Mouse (Mus musculus): ENCODE measurements at regions not wholly inside any gene's neighbourhood (a gene's known extent, or its start where the extent isn't known, plus 50 kb on each side); places are given as distances from the start of the nearest gene placed in this dataset.
"Not testable (repeated sequence)": the region's sequence is repeated elsewhere in the genome, so short reads cannot be mapped to it uniquely, and the experiment has no call there.

GRCm38 (mm10) chrX:162359767-162360545 lies 200.4 kb upstream of the Nhs start:
- peak; percentile 67 to 69 for DNase-seq

- no peak for DNase-seq
Observed at GRCm38 (mm10) chrX:162348341-162348740, 188.8 kb upstream of the Nhs start.

DNA sequence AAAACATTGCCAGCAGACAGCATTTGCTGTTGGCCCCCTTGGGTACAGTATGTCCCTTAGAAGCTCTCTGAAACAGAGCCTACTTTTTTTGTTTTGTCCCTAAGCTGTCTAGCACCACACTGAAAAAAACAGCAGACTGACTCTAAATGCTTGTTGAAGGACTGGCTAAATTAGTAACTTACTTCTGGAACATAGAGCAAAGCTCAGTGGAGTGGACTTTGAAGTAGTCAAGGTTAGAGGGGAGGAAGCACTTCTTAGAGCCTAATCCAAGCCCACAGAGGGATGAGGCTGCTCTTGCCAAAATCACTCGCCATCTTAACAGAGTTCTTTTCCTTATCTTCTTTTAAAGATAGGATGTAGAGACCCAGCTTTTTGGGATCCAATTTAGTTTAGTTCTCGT lies 188.4 kb upstream of the Nhs start:
- no peak for DNase-seq

DNA sequence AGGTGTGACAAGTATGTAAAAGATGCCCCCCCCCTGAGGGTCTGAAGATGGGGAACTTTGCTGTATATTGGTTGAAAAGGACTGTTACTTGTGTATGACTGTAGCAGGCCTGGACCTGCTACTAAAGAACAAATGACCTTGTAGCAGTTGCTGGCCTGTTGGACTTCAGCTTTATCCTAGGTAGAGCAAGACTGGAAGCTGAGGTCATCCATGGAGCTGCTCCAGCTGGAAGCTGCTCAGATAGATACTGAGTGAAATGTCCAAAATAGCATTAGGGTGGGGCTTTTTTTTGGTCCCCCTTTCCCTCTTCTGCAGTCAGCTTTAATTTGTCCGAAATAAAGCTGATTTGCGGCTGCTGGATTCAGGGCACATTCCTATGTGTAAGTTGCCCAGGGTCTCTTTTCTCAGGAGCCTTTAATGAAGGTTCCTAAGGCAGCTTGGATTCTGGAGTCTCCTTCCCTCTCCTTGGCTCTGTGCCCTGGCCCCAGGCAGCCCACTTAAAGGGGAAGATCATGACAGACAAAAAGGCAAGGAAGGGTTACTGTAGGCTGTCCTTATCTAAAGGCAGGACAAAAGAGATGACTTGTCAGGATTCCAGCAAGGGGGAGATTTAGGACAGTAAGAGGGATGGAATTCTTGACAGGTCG lies 186.1 kb upstream of the Nhs start:
- peak; percentile 21 to 30 for DNase-seq

- no peak for DNase-seq
Observed at GRCm38 (mm10) chrX:162332121-162332520, 172.6 kb upstream of the Nhs start.

GRCm38 (mm10) chrX:162307646-162308045 lies 148.1 kb upstream of the Nhs start:
- DNase-seq = no peak

DNA sequence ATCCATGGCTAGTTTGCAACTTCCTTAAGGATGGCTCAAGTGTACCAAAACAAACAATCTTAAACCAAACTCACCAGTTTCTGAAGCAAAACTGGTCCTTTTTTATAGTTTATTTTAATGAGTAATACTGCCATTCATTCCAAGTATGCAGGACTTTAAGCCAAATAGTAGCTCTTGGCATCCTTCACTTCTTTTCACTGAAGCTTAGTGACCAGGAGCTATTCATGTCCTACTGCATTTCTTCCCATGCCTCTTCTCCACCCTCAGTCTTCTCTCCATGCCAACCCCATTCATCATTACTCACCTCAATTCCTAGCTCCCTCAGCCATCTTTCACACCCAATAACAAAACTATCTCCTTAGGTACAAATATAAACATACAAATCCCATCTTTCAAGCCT lies 144.6 kb upstream of the Nhs start:
- no peak for DNase-seq

DNA sequence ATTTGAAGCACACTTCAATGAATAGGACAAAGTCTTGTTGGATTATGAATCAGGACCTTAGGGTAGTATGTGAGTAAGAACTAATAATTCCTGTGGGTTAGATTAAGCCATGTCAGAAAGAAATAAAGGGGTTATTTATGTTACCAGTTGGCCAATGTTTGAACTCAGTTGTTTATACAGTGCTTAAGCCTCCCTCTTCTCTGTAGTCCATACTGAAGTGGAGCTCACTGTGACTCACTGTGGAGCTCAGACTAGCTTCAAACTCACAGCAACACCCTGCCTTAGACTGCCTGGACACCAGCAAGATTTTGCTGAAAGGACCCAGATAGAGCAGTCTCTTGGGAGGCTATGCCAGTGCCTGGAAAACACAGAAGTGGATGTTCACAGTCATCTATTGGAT lies 143.3 kb upstream of the Nhs start:
- no peak for DNase-seq

- no peak for DNase-seq
Observed at GRCm38 (mm10) chrX:162291234-162291633, 131.7 kb upstream of the Nhs start.

DNA sequence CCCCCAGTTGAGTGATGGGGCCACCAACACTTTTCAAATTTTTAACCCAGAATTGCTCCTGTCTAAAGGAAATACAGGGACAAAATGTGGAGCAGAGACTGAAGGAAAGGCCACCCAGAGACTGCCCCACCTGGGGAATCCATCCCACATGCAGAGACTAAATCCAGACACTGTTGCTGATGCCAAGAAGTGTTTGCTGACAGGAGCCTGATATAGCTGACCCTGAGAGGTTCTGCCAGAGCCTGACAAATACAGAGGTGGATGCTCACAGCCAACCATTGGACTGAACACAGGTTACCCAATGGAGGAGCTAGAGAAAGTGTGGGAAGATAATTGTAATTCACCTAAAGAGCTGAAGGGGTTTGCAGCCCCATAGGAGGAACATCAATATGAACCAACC lies 126.6 kb upstream of the Nhs start:
- DNase-seq = not testable (repeated sequence)

- no peak for DNase-seq
Observed at GRCm38 (mm10) chrX:162284252-162284651, 124.7 kb upstream of the Nhs start.

DNA sequence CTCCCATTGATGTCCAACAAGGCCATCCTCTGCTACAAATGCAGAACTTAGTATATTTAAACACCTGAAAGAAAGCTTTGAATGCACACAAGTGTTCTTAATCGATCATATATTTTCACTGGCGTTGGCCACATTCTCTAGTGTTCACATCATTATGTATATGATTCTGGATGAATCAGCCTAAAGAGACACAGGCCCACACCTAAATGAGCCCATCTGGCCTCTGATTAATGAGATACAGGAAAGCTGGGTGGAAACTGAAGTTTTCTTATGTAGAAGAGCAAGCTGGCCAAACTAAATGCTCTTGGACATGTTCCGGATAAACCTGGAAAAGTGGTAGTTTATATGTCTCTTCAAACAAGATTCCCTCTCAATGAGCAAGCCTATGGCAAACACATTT lies 123.2 kb upstream of the Nhs start:
- no peak for DNase-seq

- DNase-seq = peak; percentile 34 to 63
Observed at GRCm38 (mm10) chrX:162278834-162279708, 119.5 kb upstream of the Nhs start.

DNA sequence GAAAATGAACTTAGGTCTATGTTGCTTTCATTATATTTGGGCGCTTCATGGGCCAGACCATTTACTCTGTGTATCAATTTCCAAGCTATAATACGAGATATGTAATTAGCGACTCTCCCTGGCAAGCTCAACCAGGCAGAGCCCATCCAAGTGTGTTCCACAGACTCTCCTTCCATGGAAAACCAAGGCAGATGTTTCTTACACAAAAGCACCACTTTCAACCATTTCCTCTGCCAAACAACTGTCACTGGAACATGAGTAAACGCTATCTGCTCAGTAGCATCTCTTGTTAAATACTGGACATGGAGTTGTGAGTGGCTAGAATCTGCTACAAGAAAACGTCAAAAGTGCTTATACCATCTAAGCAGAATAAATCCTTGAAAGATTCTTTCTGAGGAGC lies 115.1 kb upstream of the Nhs start:
- DNase-seq = no peak

GRCm38 (mm10) chrX:162271189-162271588 lies 111.7 kb upstream of the Nhs start:
- DNase-seq = no peak

- no peak for DNase-seq
Observed at GRCm38 (mm10) chrX:162268918-162269317, 109.4 kb upstream of the Nhs start.

- no peak for DNase-seq
Observed at GRCm38 (mm10) chrX:162268112-162268511, 108.6 kb upstream of the Nhs start.

DNA sequence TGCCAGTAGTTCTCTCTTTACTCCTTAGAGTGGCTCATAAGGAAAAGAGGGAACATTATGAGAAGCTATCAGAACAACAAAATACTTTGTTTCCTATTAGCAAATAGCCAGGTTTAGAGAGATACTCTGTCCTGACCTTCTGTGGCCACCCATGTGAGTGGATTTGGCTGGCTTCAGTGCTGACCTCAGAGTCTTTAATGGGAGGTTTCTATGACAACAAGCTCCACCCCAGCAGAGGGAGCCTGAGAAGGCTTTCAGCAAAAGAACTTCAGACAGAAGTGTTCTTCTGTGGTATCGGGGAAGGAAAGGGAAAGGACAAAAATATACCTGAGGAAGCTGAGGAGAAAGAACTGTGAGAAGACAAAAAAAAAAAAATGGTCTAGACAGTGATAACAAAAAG lies 108.1 kb upstream of the Nhs start:
- DNase-seq = peak; percentile 20 to 40

- DNase-seq = peak in 1 of 2 experiments; percentile 2
Observed at GRCm38 (mm10) chrX:162266769-162267168, 107.2 kb upstream of the Nhs start.

DNA sequence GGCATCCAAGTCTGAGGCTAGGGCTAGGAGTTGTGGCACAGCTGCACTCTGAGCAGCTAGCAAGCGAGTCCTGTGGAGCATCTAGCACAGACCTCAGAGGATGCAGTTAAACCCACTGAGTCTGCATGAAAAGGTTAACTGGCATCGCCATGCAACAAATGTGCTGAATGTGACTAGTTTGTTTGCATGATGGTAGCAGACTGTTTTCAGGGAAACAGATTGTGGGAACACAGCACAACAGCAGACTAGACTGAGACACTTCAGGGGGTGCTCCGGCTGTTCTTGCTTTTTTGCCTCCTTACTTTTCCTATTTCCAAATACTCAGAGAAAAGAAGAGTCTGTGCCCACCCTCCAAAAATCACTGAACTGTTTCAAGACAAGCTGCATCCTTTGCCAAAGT lies 97.9 kb upstream of the Nhs start:
- no peak for DNase-seq

GRCm38 (mm10) chrX:162255873-162256272 lies 96.3 kb upstream of the Nhs start:
- no peak for DNase-seq

DNA sequence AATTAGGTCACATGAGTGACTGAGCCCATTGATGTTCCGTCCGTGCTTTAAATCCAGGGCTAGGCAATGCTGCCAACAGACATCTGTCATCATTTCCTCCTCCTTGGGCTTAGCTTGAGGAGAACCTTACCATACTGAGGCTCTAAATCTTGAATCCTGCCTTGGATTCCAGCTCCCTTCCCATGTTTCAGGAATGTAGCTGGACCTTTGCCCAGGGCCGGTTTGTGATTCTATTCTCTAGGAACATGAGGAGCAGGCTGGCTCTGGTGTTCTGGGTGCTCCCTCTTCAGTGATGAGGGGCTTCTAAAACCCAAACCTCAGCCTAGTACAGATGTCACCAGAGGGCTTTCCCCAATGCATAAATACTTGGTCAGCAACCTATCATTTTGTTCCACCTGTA lies 81.8 kb upstream of the Nhs start:
- DNase-seq = peak; percentile 47 to 59

GRCm38 (mm10) chrX:162235552-162235951 lies 76.0 kb upstream of the Nhs start:
- DNase-seq = no peak

DNA sequence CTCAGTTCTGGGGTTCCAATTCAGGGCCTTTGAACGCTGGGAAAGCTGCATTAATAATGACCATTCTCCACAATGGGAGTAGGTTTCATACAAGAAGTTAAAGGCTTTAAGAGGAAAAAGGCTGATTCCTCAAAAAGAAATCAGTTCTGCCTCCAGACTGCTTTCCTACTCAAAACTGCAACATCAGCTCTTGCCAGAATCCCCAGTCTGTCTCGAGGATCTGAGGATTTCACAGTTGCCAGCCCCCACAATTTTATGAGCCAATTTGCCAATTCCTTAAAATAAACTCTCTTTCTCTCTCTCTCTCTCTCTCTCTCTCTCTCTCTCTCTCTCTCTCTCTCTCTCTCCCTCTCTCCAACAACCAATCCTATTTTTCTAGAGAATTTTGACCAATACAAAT lies 51.3 kb upstream of the Nhs start:
- DNase-seq = no peak

All from kidney, postnatal 4 days (tissue).